24 mouse cellular contexts compared by ENCODE assay signal in genomic region chr1:172623599-172623998, GRCm38 (mm10). TPM values are rescaled to one million over a fixed set of nuclear protein-coding genes. Genes with fewer than 3 reads are reported as not detected.
"Had no signal": no experiment of that assay in that cellular context is flagged by ENCODE, and none has a peak within 500 bp of the region (broad histone marks: within the 10 kb centered on the region; RNA-seq: fewer than 3 reads in every experiment).

No protein-coding gene starts in this region.

- DNase-seq: kidney, adult 11 months; kidney, adult 9 months; kidney, postnatal 14 days; liver; lung, adult 18-20 months; midbrain, embryonic 14.5 days; right cerebral cortex, postnatal 4 days; spleen, adult 18-20 months; thymus, adult 2 months; thymus, postnatal 25 days had no signal

- H3K27ac ChIP-seq: left cerebral cortex, adult 2 months; limb, embryonic 12.5 days; liver, embryonic 14.5 days; macrophage; neural tube, embryonic 12.5 days; stomach, embryonic 15.5 days had no signal

- H3K4me1 ChIP-seq: neural tube, embryonic 12.5 days; stomach, embryonic 15.5 days had no signal

- H3K4me3 ChIP-seq: left cerebral cortex, adult 2 months; limb, embryonic 12.5 days; neural tube, embryonic 12.5 days; stomach, embryonic 15.5 days had no signal

- H3K36me3 ChIP-seq: limb, embryonic 12.5 days; neural tube, embryonic 12.5 days; stomach, embryonic 15.5 days had no signal

- ATAC-seq: lung, postnatal 0 days had no signal

- H3K9ac ChIP-seq: limb, embryonic 12.5 days; liver, embryonic 14.5 days; neural tube, embryonic 12.5 days; stomach, embryonic 15.5 days had no signal

- H3K4me2 ChIP-seq: limb, embryonic 12.5 days; neural tube, embryonic 12.5 days; stomach, embryonic 15.5 days had no signal

- H3K27me3 ChIP-seq: limb, embryonic 12.5 days; neural tube, embryonic 12.5 days; stomach, embryonic 15.5 days had no signal

- H3K9me3 ChIP-seq: limb, embryonic 12.5 days; neural tube, embryonic 12.5 days; stomach, embryonic 15.5 days had no signal

RNA-seq across cellular contexts. Expression of gene Dusp23, which starts 9.2 kb away (rescaled TPM):
- total RNA-seq: neutrophil, adult 5-6 weeks had no signal

RNA-seq across cellular contexts. Expression of gene Fcrl6, which starts 21.2 kb away (rescaled TPM):
- total RNA-seq: layer of hippocampus, postnatal 14 days; left cerebral cortex, adult 2 months; left cerebral cortex, postnatal 14 days; monocyte, adult 5-6 weeks had no signal
- polyA plus RNA-seq: large intestine, adult 2 months; liver, embryonic 14.5 days; lung, postnatal 0 days; macrophage; stomach, embryonic 15.5 days; testis, adult 2 months; thymus, adult 2 months; urinary bladder, adult 2 months had no signal

RNA-seq across cellular contexts. Expression of gene Slamf8, which starts 33.2 kb away (rescaled TPM):
- total RNA-seq: layer of hippocampus, postnatal 14 days; left cerebral cortex, adult 2 months; left cerebral cortex, postnatal 14 days had no signal
- polyA plus RNA-seq: limb, embryonic 12.5 days; neural tube, embryonic 12.5 days; testis, adult 2 months had no signal
